Mouse (Mus musculus): ENCODE measurements around the gene Clec3a.

Gene Clec3a

GRCm38 (mm10) chr8:114458113-114458784 is 40.4 kb downstream of the Clec3a start:
- DNase-seq (ENCODE audit: low spot score) = no peak

GRCm38 (mm10) chr8:114460600-114460999 is 42.7 kb downstream of the Clec3a start:
- no peak for DNase-seq (ENCODE audit: low spot score)

- DNase-seq (ENCODE audit: low spot score) = no peak
These were observed 44.7 kb downstream of the Clec3a start for GRCm38 (mm10) chr8:114462591-114462990.

GRCm38 (mm10) chr8:114463305-114463704 is 45.4 kb downstream of the Clec3a start:
- no peak for DNase-seq (ENCODE audit: low spot score)

- DNase-seq (ENCODE audit: low spot score) = no peak
These were observed 50.8 kb downstream of the Clec3a start for GRCm38 (mm10) chr8:114468526-114469207.

- no peak for DNase-seq (ENCODE audit: low spot score)
These were observed 51.3 kb downstream of the Clec3a start for GRCm38 (mm10) chr8:114469208-114469590.

- DNase-seq (ENCODE audit: low spot score) = no peak
These were observed 55.7 kb downstream of the Clec3a start for GRCm38 (mm10) chr8:114473546-114473945.
